In the genomic region with DNA sequence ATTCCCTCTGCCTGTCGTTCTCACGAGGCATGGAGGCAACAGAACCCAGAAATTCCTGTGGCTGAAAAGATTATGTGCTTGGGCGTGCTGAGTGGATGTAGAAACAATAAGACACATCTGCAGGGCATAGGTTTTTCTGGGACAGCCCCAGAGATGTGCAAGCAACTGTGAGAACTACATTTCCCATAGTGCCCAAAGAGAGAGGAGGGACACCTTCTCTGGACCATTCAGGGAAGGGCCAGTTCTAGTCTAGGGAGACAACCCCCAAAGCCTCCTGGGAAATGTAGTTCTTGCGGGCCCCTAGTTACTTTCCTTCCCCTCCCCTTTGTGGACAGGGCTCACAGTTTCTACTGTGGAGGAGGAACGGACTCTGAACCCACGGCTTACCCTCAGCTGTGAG, we compare ENCODE assay signal across 8 mouse cellular contexts. TPM values are rescaled to one million over a fixed set of nuclear protein-coding genes. Genes with fewer than 3 reads are reported as not detected.
DNase-seq lines count a peak whose midpoint lies in the region; ATAC-seq and TF ChIP-seq lines count a peak whose summit lies in the region.

No protein-coding gene starts in this region.

- no peak overlapping the region for H3K27ac ChIP-seq in intestine, postnatal 0 days (ENCODE audit: low read depth, low read length)
- H3K27ac ChIP-seq in lung, embryonic 16.5 days (ENCODE audit: low read length) = no peak overlapping the region

- no peaks in the 10 kb centered on the region; the same call in 1 of the 2 replicates for H3K36me3 ChIP-seq in intestine, postnatal 0 days (ENCODE audit: control insufficient read depth, insufficient read depth)
- H3K36me3 ChIP-seq in lung, embryonic 16.5 days (ENCODE audit: control insufficient read depth, insufficient read depth, low read length) = no peaks in the 10 kb centered on the region

- WGBS in intestine, postnatal 0 days = 51% methylated on average over 6 of the region's 6 CpGs
- WGBS in lung, embryonic 16.5 days = 51% methylated on average over 6 of the region's 6 CpGs

- H3K4me3 ChIP-seq in intestine, postnatal 0 days (ENCODE audit: low read depth, low read length) = no peak overlapping the region
- H3K4me3 ChIP-seq in lung, embryonic 16.5 days (ENCODE audit: low read length) = no peak overlapping the region

- H3K9me3 ChIP-seq in intestine, postnatal 0 days (ENCODE audit: control insufficient read depth) = no peaks in the 10 kb centered on the region
- H3K9me3 ChIP-seq in lung, embryonic 16.5 days (ENCODE audit: control insufficient read depth, low read length) = no peaks in the 10 kb centered on the region

- H3K4me1 ChIP-seq in intestine, postnatal 0 days (replicated peaks; ENCODE audit: control insufficient read depth, insufficient read depth, low read length) = 0 out of 2 replicates have a peak, but pooled peaks cover 8% of the 10 kb centered on the region
- peaks cover 9% of the 10 kb centered on the region for H3K4me1 ChIP-seq in lung, embryonic 16.5 days (replicated peaks; ENCODE audit: control insufficient read depth, insufficient read depth, low read length)

- H3K9ac ChIP-seq in intestine, postnatal 0 days (ENCODE audit: low read depth, low read length) = no peak overlapping the region
- no peak overlapping the region for H3K9ac ChIP-seq in lung, embryonic 16.5 days (ENCODE audit: low read length)

- intact Hi-C loops in left cerebral cortex, postnatal 14 days (cut with DNase I) = no loop called here

- no peak for TF ChIP-seq CTCF in intestine, postnatal 0 days (IDR thresholded peaks at IDR 0.05; ENCODE audit: low read depth)

- peak; percentile 70 for ATAC-seq in intestine, postnatal 0 days
- peak; percentile 27 for ATAC-seq in lung, embryonic 16.5 days (ENCODE audit: low read depth)

- H3K27me3 ChIP-seq in intestine, postnatal 0 days (replicated peaks; ENCODE audit: control insufficient read depth, insufficient read depth, low read length) = no peaks in the 10 kb centered on the region; the same call in 1 of the 2 replicates
- H3K27me3 ChIP-seq in lung, embryonic 16.5 days (ENCODE audit: control insufficient read depth, insufficient read depth, low read depth, low read length) = peaks cover 26% of the 10 kb centered on the region

- no peak overlapping the region for H3K4me2 ChIP-seq in intestine, postnatal 0 days (replicated peaks; ENCODE audit: low read depth)
- no peak overlapping the region for H3K4me2 ChIP-seq in lung, embryonic 16.5 days (ENCODE audit: low read depth, low read length)

- peak; percentile 49 to 50 for DNase-seq in left cerebral cortex, postnatal 14 days (ENCODE audit: low spot score in 2 of 2)
- no peak for DNase-seq in left cerebral cortex, adult 9 months (ENCODE audit: low spot score in 2 of 2)
- DNase-seq in brain, adult 2 months (ENCODE audit: low read depth, low spot score) = peak; percentile 74
- DNase-seq in gonadal fat pad, adult 2 months (ENCODE audit: low read depth) = peak; percentile 64
- peak; percentile 52 for DNase-seq in retina, postnatal 7 days (ENCODE audit: low read depth, low spot score)
- no peak for DNase-seq in left cerebral cortex, adult 8-10 months (ENCODE audit: low spot score in 2 of 2)

RNA-seq across cellular contexts. Expression of gene Phldb3, which starts 2.5 kb away (rescaled TPM):
- total RNA-seq in left cerebral cortex, postnatal 14 days (2021) = under 1 TPM in 1 of 2 experiments, not detected in 1; 0.42 TPM
- polyA plus RNA-seq in gonadal fat pad, adult 2 months (2012; rRNA removed) = 2.4 and 3.4 TPM in 2 replicates
- 0.65 and 0.85 TPM in 2 replicates for polyA plus RNA-seq in intestine, postnatal 0 days (2015; fragmentation: Nextera tagmentation; extraction: Ambion mirVana)
- polyA plus RNA-seq in lung, embryonic 16.5 days (2015; fragmentation: Nextera tagmentation; extraction: Ambion mirVana) = 0.15 and 0.21 TPM in 2 replicates
- total RNA-seq in left cerebral cortex, adult 8-10 months (2022) = under 1 TPM in 3 of 4 experiments, not detected in 1; 0.13 to 0.39 (median 0.27) TPM

RNA-seq across cellular contexts. Expression of gene Zfp575, which starts 20.6 kb away (rescaled TPM):
- 1 to 10 TPM; 6.9 to 7.2 TPM for total RNA-seq in left cerebral cortex, postnatal 14 days (2021)
- polyA plus RNA-seq in gonadal fat pad, adult 2 months (2012; rRNA removed) = 0.04 and 0.06 TPM in 2 replicates
- polyA plus RNA-seq in intestine, postnatal 0 days (2015; fragmentation: Nextera tagmentation; extraction: Ambion mirVana) = 2.1 and 2.2 TPM in 2 replicates
- 2.2 and 2.3 TPM in 2 replicates for polyA plus RNA-seq in lung, embryonic 16.5 days (2015; fragmentation: Nextera tagmentation; extraction: Ambion mirVana)
- 1 to 10 TPM; 5.3 to 6.9 (median 5.7) TPM for total RNA-seq in left cerebral cortex, adult 8-10 months (2022)

RNA-seq across cellular contexts. Expression of gene Ethe1, which starts 20.7 kb away (rescaled TPM):
- total RNA-seq in left cerebral cortex, postnatal 14 days (2021) = 10 to 100 TPM in 1 of 2 experiments, 1 to 10 TPM in 1; 9.3 to 11.3 TPM
- 13.5 and 17.7 TPM in 2 replicates for polyA plus RNA-seq in gonadal fat pad, adult 2 months (2012; rRNA removed)
- polyA plus RNA-seq in intestine, postnatal 0 days (2015; fragmentation: Nextera tagmentation; extraction: Ambion mirVana) = 17.9 and 25.4 TPM in 2 replicates
- 21.9 and 22.4 TPM in 2 replicates for polyA plus RNA-seq in lung, embryonic 16.5 days (2015; fragmentation: Nextera tagmentation; extraction: Ambion mirVana)
- total RNA-seq in left cerebral cortex, adult 8-10 months (2022) = 10 to 100 TPM; 13.3 to 16.0 (median 15.1) TPM

RNA-seq across cellular contexts. Expression of gene Lypd3, which starts 28.3 kb away (rescaled TPM):
- total RNA-seq in left cerebral cortex, postnatal 14 days (2021) = under 1 TPM; 0.48 to 0.53 TPM
- 1.5 and 1.9 TPM in 2 replicates for polyA plus RNA-seq in gonadal fat pad, adult 2 months (2012; rRNA removed)
- 0.13 and 0.17 TPM in 2 replicates for polyA plus RNA-seq in intestine, postnatal 0 days (2015; fragmentation: Nextera tagmentation; extraction: Ambion mirVana)
- polyA plus RNA-seq in lung, embryonic 16.5 days (2015; fragmentation: Nextera tagmentation; extraction: Ambion mirVana) = 0.26 and 0.92 TPM in 2 replicates
- 1 to 10 TPM in 1 of 4 experiments, under 1 TPM in 3; 0.44 to 1.3 (median 0.63) TPM for total RNA-seq in left cerebral cortex, adult 8-10 months (2022)

Comparison
In these comparisons a context has a peak if more than half of its experiments do, and no peak if none do; other contexts are left out.
1. DNase-seq: peak in left cerebral cortex, postnatal 14 days (2 of 2), brain, adult 2 months (single experiment), gonadal fat pad, adult 2 months (single experiment) and retina, postnatal 7 days (single experiment); none in left cerebral cortex, adult 9 months (0 of 2) and left cerebral cortex, adult 8-10 months (0 of 2).